Mouse (Mus musculus): ENCODE results near the gene Gnb1l.

DNA sequence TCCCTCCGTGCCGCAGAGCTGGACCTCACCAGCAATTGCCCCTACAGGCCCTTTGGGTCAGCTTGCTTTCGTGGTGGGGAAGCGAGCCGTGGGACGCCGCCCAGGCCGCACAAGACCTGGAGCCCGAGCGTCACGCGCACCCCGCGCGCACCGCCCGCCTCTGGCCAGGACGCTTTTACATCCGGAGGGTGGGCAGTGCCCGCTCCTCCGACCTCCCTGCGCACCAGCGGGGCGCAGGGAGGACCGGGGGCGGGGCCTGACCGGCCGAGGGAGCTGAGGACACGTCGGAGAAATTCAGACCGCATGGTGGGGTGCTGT lies 90.2 kb downstream of the Gnb1l start:
- TF ChIP-seq CTCF (IDR thresholded peaks at IDR 0.05; ENCODE audit: borderline replicate concordance, insufficient read depth, low read length) (no peak), POLR2A (IDR thresholded peaks at IDR 0.05; ENCODE audit: low read depth, low read length) (no peak)
